Mouse (Mus musculus): ENCODE data around the gene Copb2. TPM values are rescaled to one million over a fixed set of nuclear protein-coding genes. Genes with fewer than 3 reads are reported as not detected.

Gene Copb2
- 4.4 and 7.4 TPM in 2 replicates for polyA plus RNA-seq (2012; ENCODE audit: low replicate concordance)

DNA sequence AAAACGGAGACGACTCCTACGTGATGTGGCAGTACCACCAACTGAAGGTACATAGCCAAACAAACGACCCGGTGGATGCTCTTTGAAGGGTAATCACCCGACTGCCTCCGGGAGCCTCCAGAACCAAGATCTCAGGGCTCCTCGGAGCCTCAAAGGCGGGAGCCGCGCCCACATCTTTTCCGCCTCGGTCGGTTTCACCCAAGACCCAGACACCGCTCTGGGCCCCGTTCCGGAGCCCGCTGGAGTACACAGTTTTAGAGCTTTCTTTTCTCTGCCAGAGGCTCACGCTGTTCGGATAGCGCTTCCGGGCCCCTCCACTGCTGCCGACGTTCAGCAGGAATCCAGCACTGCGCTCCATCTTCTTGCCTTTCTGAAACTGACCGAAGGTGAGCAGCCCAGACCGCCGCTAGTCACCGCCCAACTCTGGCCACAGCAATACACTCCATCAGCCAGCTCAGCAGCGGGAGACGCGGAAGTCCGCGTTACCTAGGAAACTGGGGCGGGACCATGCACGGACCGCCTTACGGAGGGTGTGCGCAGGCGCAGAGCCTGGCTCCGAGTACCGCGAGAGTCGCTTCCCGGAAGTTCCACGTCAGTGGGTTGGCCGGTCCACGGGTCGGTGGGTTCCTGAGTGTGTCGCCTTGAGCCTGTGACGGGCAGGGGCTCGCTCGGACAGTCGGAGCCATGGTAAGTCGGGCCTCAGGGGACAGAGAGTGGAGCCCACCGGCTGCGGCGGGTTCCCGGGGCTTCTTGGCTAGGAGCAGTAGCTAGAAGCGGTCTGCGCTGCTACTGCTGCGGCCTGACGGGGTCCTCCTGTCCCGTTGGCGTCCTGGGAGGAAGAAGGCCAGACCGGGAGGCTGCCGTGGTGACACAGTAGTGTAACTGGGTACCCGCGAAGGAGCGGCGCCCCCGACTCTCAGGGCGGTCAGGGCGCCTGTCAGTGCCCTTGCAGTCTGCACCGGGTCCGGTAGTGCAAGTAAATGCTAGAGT is at the start of gene Copb2:
TSS of gene Copb2 (plus strand) at position 585 of the 990 bp plus-strand sequence.

GRCm38 (mm10) chr9:98601156-98601836 is 37.8 kb downstream of the Copb2 start, which contains the start of gene Mrps22:
Gene Mrps22, minus strand, starts transcription at chr9:98601660.

Other genes with a start within 250 kb of the Copb2 start
- 0.16 and 0.49 TPM in 2 replicates for gene Rbp1, start 140.8 kb upstream of the Copb2 start, polyA plus RNA-seq (2012; ENCODE audit: low replicate concordance)
- not detected in 2 replicates for gene Rbp2, start 77.6 kb upstream of the Copb2 start, polyA plus RNA-seq (2012; ENCODE audit: low replicate concordance)
- 8.3 and 10.7 TPM in 2 replicates for gene Mrps22, start 37.9 kb downstream of the Copb2 start, polyA plus RNA-seq (2012; ENCODE audit: low replicate concordance)

All from hematopoietic multipotent progenitor cell, adult 10-12 weeks (in vitro differentiated cells).